Mouse (Mus musculus) CH12.LX (cell line): ENCODE results near the gene Slx1b. TPM values are rescaled to one million over a fixed set of nuclear protein-coding genes. Genes with fewer than 3 reads are reported as not detected.

Experiments used
- DNase-seq: peaks from one replicate; pipeline ENCODE4 v3.0.0-alpha.2; 2013; ENCODE audit errors: extremely low read depth
- H3K27ac ChIP-seq: 2 replicates; pipeline ENCODE4 v1.5.1; 2012; ENCODE audit warnings: low read depth, mild to moderate bottlenecking, control low read depth, moderate library complexity; ENCODE audit not compliant: insufficient read depth
- H3K27me3 ChIP-seq: replicated peaks from 2 replicates; pipeline ENCODE3; 2012; ENCODE audit warnings: inconsistent platforms
- H3K36me3 ChIP-seq, 2 experiments: replicated peaks in 1 of 2; 2 replicates each; pipeline versions ENCODE3 to v1.6.1; 2012; ENCODE audit warnings: inconsistent platforms in 1 of 2, low read length in 1 of 2, mild to moderate bottlenecking in 1 of 2, mixed read lengths in 1 of 2, moderate library complexity in 1 of 2; ENCODE audit not compliant: control insufficient read depth in 1 of 2, insufficient read depth in 1 of 2
- H3K4me1 ChIP-seq, 2 experiments: 2 replicates each; pipeline ENCODE4 v1.6.1; 2012; ENCODE audit warnings: inconsistent platforms in 1 of 2, moderate library complexity in 1 of 2; ENCODE audit not compliant: insufficient read depth in 2 of 2, control insufficient read depth in 1 of 2
- H3K4me2 ChIP-seq: 2 replicates; pipeline ENCODE4 v1.6.1; 2012; ENCODE audit warnings: low read depth, mild to moderate bottlenecking, control low read depth; ENCODE audit not compliant: poor library complexity, insufficient read depth, severe bottlenecking
- H3K4me3 ChIP-seq, 3 experiments: fragments of 150-350 bp in 1 of 3; sonication (generic) in 1 of 3; replicated peaks in 1 of 3; 2 replicates each; pipeline versions ENCODE3 to v1.5.1; 2011 to 2012; ENCODE audit warnings: low read depth in 2 of 3, low read length in 2 of 3, mild to moderate bottlenecking in 2 of 3, moderate library complexity in 2 of 3, control low read depth in 1 of 3, improper control_type of control experiment in 1 of 3, inconsistent platforms in 1 of 3, mixed read lengths in 1 of 3; ENCODE audit not compliant: poor library complexity in 1 of 3
- H3K79me2 ChIP-seq: replicated peaks from 2 replicates; pipeline ENCODE4 v1.6.1; 2012; ENCODE audit warnings: mild to moderate bottlenecking, moderate library complexity; ENCODE audit not compliant: control insufficient read depth, poor library complexity, insufficient read depth, severe bottlenecking; ENCODE audit errors: extremely low read depth
- H3K9ac ChIP-seq: 2 replicates; pipeline ENCODE4 v1.6.1; 2012; ENCODE audit warnings: low read depth, mild to moderate bottlenecking, control low read depth, moderate library complexity; ENCODE audit not compliant: insufficient read depth
- H3K9me3 ChIP-seq: replicated peaks from 2 replicates; pipeline ENCODE3; 2012; ENCODE audit warnings: low read length, inconsistent platforms, mixed read lengths
- CHD1 ChIP-seq: IDR thresholded peaks from 2 replicates; pipeline ENCODE4 v1.6.1; 2012; ENCODE audit warnings: low read depth, low read length, improper control_type of control experiment, inconsistent platforms
- CHD2 ChIP-seq: IDR thresholded peaks from 2 replicates; pipeline ENCODE4 v1.6.1; 2011; ENCODE audit warnings: low read length, improper control_type of control experiment
- E2F4 ChIP-seq: IDR thresholded peaks from 2 replicates; pipeline ENCODE4 v1.6.1; 2011; ENCODE audit warnings: low read depth, low read length, improper control_type of control experiment; ENCODE audit not compliant: insufficient replicate concordance
- ELF1 ChIP-seq: IDR thresholded peaks from 2 replicates; pipeline ENCODE4 v1.6.1; 2014; ENCODE audit warnings: low read depth, mild to moderate bottlenecking, inconsistent platforms, low read length, improper control_type of control experiment
- EP300 ChIP-seq: IDR thresholded peaks from 2 replicates; pipeline ENCODE4 v1.6.1; 2011; ENCODE audit warnings: low read length, improper control_type of control experiment
- ETS1 ChIP-seq: conservative IDR thresholded peaks from 2 replicates; pipeline ENCODE4 v1.6.1; 2012; ENCODE audit warnings: low read depth, mild to moderate bottlenecking, inconsistent platforms, low read length, improper control_type of control experiment, moderate library complexity
- HCFC1 ChIP-seq: IDR thresholded peaks from 2 replicates; pipeline ENCODE4 v1.6.1; 2012; ENCODE audit warnings: low read depth, mild to moderate bottlenecking, inconsistent platforms, low read length, improper control_type of control experiment
- IRF4 ChIP-seq: IDR thresholded peaks from 2 replicates; pipeline ENCODE4 v1.6.1; 2014; ENCODE audit warnings: low read depth, mild to moderate bottlenecking, inconsistent platforms, low read length, improper control_type of control experiment
- JUN ChIP-seq: IDR thresholded peaks from 2 replicates; pipeline ENCODE4 v1.6.1; 2011; ENCODE audit warnings: low read depth, mild to moderate bottlenecking, low read length, improper control_type of control experiment, moderate library complexity; ENCODE audit not compliant: insufficient read depth
- KAT2A ChIP-seq: IDR thresholded peaks from 2 replicates; pipeline ENCODE4 v1.6.1; 2012; ENCODE audit warnings: low read length, improper control_type of control experiment, inconsistent platforms; ENCODE audit not compliant: insufficient replicate concordance
- MAX ChIP-seq: IDR thresholded peaks from 2 replicates; pipeline ENCODE4 v1.6.1; 2011; ENCODE audit warnings: low read length, improper control_type of control experiment
- MEF2A ChIP-seq: IDR thresholded peaks from 2 replicates; pipeline ENCODE4 v1.6.1; 2014; ENCODE audit warnings: low read depth, mild to moderate bottlenecking, inconsistent platforms, low read length, improper control_type of control experiment, borderline replicate concordance
- MXI1 ChIP-seq: IDR thresholded peaks from 2 replicates; pipeline ENCODE4 v1.6.1; 2011; ENCODE audit warnings: mild to moderate bottlenecking, low read depth, low read length, improper control_type of control experiment
- MYC ChIP-seq: IDR thresholded peaks from 2 replicates; pipeline ENCODE4 v1.6.1; 2011; ENCODE audit warnings: low read depth, mild to moderate bottlenecking, improper control_type of control experiment, low read length
- NELFE ChIP-seq: IDR thresholded peaks from 2 replicates; pipeline ENCODE4 v1.6.1; 2011; ENCODE audit warnings: low read depth, low read length, improper control_type of control experiment
- NRF1 ChIP-seq: IDR thresholded peaks from 2 replicates; pipeline ENCODE4 v1.6.1; 2014; ENCODE audit warnings: low read depth, mild to moderate bottlenecking, inconsistent platforms, low read length, improper control_type of control experiment, moderate library complexity
- RAD21 ChIP-seq: IDR thresholded peaks from 2 replicates; pipeline ENCODE4 v1.6.1; 2011; ENCODE audit warnings: low read depth, mild to moderate bottlenecking, low read length, improper control_type of control experiment, moderate library complexity
- RCOR1 ChIP-seq: conservative IDR thresholded peaks from 2 replicates; pipeline ENCODE4 v1.6.1; 2012; ENCODE audit warnings: low read depth, mild to moderate bottlenecking, inconsistent platforms, low read length, improper control_type of control experiment
- SIN3A ChIP-seq: IDR thresholded peaks from 2 replicates; pipeline ENCODE4 v1.6.1; 2012; ENCODE audit warnings: low read length, improper control_type of control experiment, inconsistent platforms
- TCF12 ChIP-seq: IDR thresholded peaks from 2 replicates; pipeline ENCODE4 v1.6.1; 2014; ENCODE audit warnings: low read depth, mild to moderate bottlenecking, inconsistent platforms, low read length, improper control_type of control experiment
- USF1 ChIP-seq: IDR thresholded peaks from 2 replicates; pipeline ENCODE4 v1.6.1; 2014; ENCODE audit warnings: low read depth, mild to moderate bottlenecking, inconsistent platforms, low read length, improper control_type of control experiment
- USF2 ChIP-seq: conservative IDR thresholded peaks from 2 replicates; pipeline ENCODE4 v1.6.1; 2011; ENCODE audit warnings: low read depth, low read length, improper control_type of control experiment
- ZC3H11A ChIP-seq: IDR thresholded peaks from 2 replicates; pipeline ENCODE4 v1.6.1; 2012; ENCODE audit warnings: low read depth, mild to moderate bottlenecking, inconsistent platforms, low read length, improper control_type of control experiment
- ZMIZ1 ChIP-seq: IDR thresholded peaks from 2 replicates; pipeline ENCODE4 v1.6.1; 2012; ENCODE audit warnings: low read depth, mild to moderate bottlenecking, inconsistent platforms, low read length, improper control_type of control experiment
- dilution Hi-C: fragments of 300-500 bp; cut with MboI; formaldehyde crosslinking; loops from 2 replicates; pipeline ENCODE4 v1.14.3; 2020; ENCODE audit warnings: low sequenced_read_pairs; ENCODE audit not compliant: extremely low pct_unique_long_range_greater_than_20kb, extremely low pct_ligation_motif_present
- in situ Hi-C: fragments of 300-500 bp; cut with MboI; formaldehyde crosslinking; loops from 3 replicates; pipeline ENCODE4 v1.14.3; 2019; ENCODE audit warnings: low sequenced_read_pairs, low pct_ligation_motif_present, low pct_unique_long_range_greater_than_20kb, mixed read lengths
- polyA plus RNA-seq: library from polyadenylated mRNA; unstranded; fragments of >175 nt; gene quantifications from 2 replicates; pipeline ENCODE4 v1.2.1, GENCODE M21; 2012; ENCODE audit warnings: low read depth; ENCODE audit not compliant: insufficient read length
- total RNA-seq, 2 experiments: library from RNA; depleted of rRNA; stranded (reverse); fragments of 300-350 nt in 1 of 2; fragments of >200 nt in 1 of 2; gene quantifications; 2 replicates each; pipeline ENCODE4 v1.2.3; 2012 to 2014

Slx1b gene
- total and polyA plus RNA-seq, 3 experiments = 4.7 to 8.3 (median 5.6) TPM

DNA sequence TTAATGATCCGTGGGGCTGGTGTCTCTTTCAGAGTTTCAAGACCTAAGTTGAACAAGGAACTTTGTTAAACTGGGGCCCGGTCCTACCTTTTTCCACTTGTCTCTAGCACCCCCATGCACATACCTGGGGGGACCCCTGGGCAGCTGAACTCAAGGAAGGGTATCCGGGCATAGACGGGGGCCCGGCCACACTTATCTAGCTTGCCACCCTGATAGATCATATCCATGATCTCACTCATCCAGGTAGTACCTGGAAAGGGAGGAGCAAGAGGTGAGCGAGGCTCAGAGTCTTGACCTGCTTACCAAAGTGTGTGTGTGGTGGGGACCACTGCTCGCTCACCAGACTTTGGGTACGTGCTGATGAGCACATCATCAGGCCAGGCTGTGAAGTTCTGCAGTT, 20.5 kb downstream of the Slx1b start:
- dilution Hi-C loops = no loop called here

DNA sequence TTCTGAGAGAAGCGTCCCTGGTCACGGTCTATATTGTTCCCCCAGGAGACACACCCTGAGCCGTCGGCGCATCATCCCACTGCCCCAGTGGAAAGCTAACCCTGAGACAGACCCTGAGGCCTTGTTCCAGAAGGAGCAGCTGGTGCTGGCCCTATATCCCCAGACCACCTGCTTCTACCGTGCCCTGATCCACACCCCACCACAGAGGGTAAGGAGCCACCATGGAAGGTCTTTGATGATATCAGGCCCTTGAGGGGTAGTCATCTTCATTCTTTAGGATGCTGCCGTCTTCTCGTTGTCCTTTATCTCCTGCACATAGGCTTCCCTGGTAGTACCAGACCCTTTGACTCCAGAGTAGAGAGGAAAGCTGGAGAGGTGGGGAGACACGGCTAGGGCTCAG, 23.5 kb downstream of the Slx1b start:
- Histone ChIP-seq H3K79me2 (no peaks in the 10 kb centered on the region), H3K4me3 (no peak overlapping the region), H3K27ac (no peak overlapping the region), H3K4me2 (no peak overlapping the region), H3K27me3 (no peaks in the 10 kb centered on the region), H3K36me3 (peaks cover 56 to 82% of the 10 kb centered on the region in 2 experiments), H3K9ac (no peak overlapping the region), H3K9me3 (no peaks in the 10 kb centered on the region), H3K4me1 (peaks cover 4 to 44% of the 10 kb centered on the region in 2 experiments)
- in situ Hi-C loops = no loop called here
- dilution Hi-C loops = no loop called here
- no peak for DNase-seq
- no peak for TF ChIP-seq MEF2A
- TF ChIP-seq HCFC1 = no peak
- no peak for TF ChIP-seq SIN3A
- no peak for TF ChIP-seq JUN
- TF ChIP-seq E2F4 = no peak
- TF ChIP-seq IRF4 = no peak
- TF ChIP-seq MXI1 = no peak
- TF ChIP-seq ZMIZ1 = no peak
- TF ChIP-seq ZC3H11A = no peak
- TF ChIP-seq KAT2A = no peak
- TF ChIP-seq MYC = no peak
- TF ChIP-seq NELFE = no peak
- TF ChIP-seq USF2 = no peak
- no peak for TF ChIP-seq USF1
- TF ChIP-seq ELF1 = no peak

More for the DNA sequence above, 20.5 kb downstream of the Slx1b start:
- DNase-seq = no peak
- Histone ChIP-seq H3K79me2 (no peaks in the 10 kb centered on the region), H3K4me3 (no peak overlapping the region), H3K4me1 (peaks cover 4 to 37% of the 10 kb centered on the region in 2 experiments), H3K36me3 (peaks cover 47 to 74% of the 10 kb centered on the region in 2 experiments), H3K9ac (no peak overlapping the region), H3K27ac (no peak overlapping the region), H3K27me3 (no peaks in the 10 kb centered on the region), H3K9me3 (no peaks in the 10 kb centered on the region), H3K4me2 (no peak overlapping the region)
- TF ChIP-seq ETS1 (no peak), IRF4 (no peak), RCOR1 (no peak), MAX (no peak), ELF1 (no peak), CHD1 (no peak), TCF12 (no peak), CHD2 (no peak), EP300 (no peak), NRF1 (no peak), HCFC1 (no peak), RAD21 (no peak), USF1 (no peak), ZMIZ1 (no peak), MXI1 (no peak)
- in situ Hi-C loops = no loop called here
